Mouse (Mus musculus) embryonic facial prominence, embryonic 14.5 days (tissue): ENCODE data around the gene Angptl8. TPM values are rescaled to one million over a fixed set of nuclear protein-coding genes. Genes with fewer than 3 reads are reported as not detected.

Experiments used
- ATAC-seq: fragments of 200-750 bp; cut with Nextera tagmentation; 2 replicates; pipeline ENCODE4 v1.8.0; 2017; ENCODE audit warnings: low read depth, moderate number of reproducible peaks, moderate TSS enrichment
- DNase-seq: peaks from one replicate; pipeline ENCODE4 v3.0.0-alpha.2; 2015; ENCODE audit warnings: low spot score
- H3K27ac ChIP-seq: fragments of 300-500 bp; sonication (generic); replicated peaks from 2 replicates; pipeline ENCODE4 v1.5.1; 2014; ENCODE audit warnings: low read depth, mild to moderate bottlenecking, low read length, moderate library complexity
- H3K27me3 ChIP-seq: fragments of 300-500 bp; sonication (generic); replicated peaks from 2 replicates; pipeline ENCODE4 v1.6.1; 2014; ENCODE audit warnings: low read length; ENCODE audit not compliant: control insufficient read depth, insufficient read depth
- H3K36me3 ChIP-seq: fragments of 300-500 bp; sonication (generic); 2 replicates; pipeline ENCODE4 v1.6.1; 2014; ENCODE audit warnings: low read length, mixed read lengths; ENCODE audit not compliant: control insufficient read depth, insufficient read depth
- H3K4me1 ChIP-seq: fragments of 300-500 bp; sonication (generic); 2 replicates; pipeline ENCODE4 v1.6.1; 2014; ENCODE audit warnings: antibody characterized with exemption, low read length; ENCODE audit not compliant: control insufficient read depth, insufficient read depth
- H3K4me2 ChIP-seq: fragments of 300-500 bp; sonication (generic); 2 replicates; pipeline ENCODE4 v1.6.1; 2014; ENCODE audit warnings: low read depth, mild to moderate bottlenecking, low read length, moderate library complexity, mixed read lengths
- H3K4me3 ChIP-seq: fragments of 300-500 bp; sonication (generic); 2 replicates; pipeline ENCODE4 v1.5.1; 2014; ENCODE audit warnings: low read depth, mild to moderate bottlenecking, low read length
- H3K9ac ChIP-seq: fragments of 300-500 bp; sonication (generic); 2 replicates; pipeline ENCODE4 v1.6.1; 2014; ENCODE audit warnings: low read depth, mild to moderate bottlenecking, low read length, moderate library complexity, mixed read lengths
- H3K9me3 ChIP-seq: fragments of 300-500 bp; sonication (generic); 2 replicates; pipeline ENCODE4 v1.6.1; 2016; ENCODE audit warnings: low read length; ENCODE audit not compliant: control insufficient read depth
- whole genome bisulfite sequencing: fragments of 180-500 bp; shearing (Covaris S2); extraction: QIAGEN DNeasy Blood & Tissue Kit; methylation state at CpG from one replicate; pipeline ENCODE4 v1.1.7; 2014; 5-methylcytosine and 5-hydroxymethylcytosine counted together
- microRNA-seq: library from miRNA; unstranded; fragments of <30 nt; microRNA quantifications from one replicate; pipeline ENCODE4, GENCODE M21; 2016; ENCODE audit warnings: borderline number of aligned reads
- polyA plus RNA-seq: library from polyadenylated mRNA; unstranded; fragments of >200 nt; fragmentation: Nextera tagmentation; extraction: Ambion mirVana; gene quantifications from 2 replicates; pipeline ENCODE4 v1.2.1, GENCODE M21; 2014

The Angptl8 gene
- polyA plus RNA-seq, 1 experiment from 2014 or later: 0.54 TPM

DNA sequence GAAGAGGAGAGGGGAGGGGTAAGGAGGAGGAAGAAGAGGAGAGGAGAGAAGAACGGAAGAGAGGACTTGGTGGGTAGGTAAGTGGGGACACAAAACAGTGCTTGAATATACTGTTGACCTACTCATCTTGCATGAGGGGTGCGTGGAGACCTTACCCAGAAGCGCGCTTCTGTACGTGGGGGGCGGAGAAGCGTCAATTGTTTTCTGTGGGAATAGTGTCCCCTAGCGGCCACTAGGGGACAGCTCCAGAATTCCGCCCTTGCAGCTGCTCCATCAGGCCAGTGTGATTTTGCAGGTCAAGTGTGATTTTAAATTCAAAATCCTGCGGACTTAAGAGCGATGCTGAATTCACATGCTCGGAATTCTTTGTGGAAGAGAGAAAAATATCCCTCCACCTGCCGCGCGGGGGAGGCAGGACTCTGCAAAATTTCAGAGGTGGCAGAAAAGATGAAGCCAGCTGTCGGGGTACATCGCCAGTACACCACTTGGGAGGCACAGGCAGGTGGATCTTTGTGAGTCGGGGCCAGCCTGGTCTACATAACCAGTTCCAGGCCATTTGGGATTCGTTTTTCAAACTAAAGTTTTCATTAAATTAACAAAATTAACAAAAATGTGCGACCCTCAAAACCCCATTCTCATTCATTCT, 35.7 kb downstream of the Angptl8 start:
- Histone ChIP-seq H3K9ac (no peak overlapping the region), H3K27me3 (no peaks in the 10 kb centered on the region), H3K27ac (no peak overlapping the region), H3K36me3 (no peaks in the 10 kb centered on the region), H3K4me1 (no peaks in the 10 kb centered on the region), H3K9me3 (no peaks in the 10 kb centered on the region), H3K4me2 (peak overlapping the region; percentile 41), H3K4me3 (peak overlapping the region; percentile 5; the same call in 1 of the 2 replicates)
- ATAC-seq: peak; percentile 60; the same call in 1 of the 2 replicates
- peak; percentile 56 for DNase-seq
- 14% methylated on average over 20 of the region's 20 CpGs for WGBS

DNA sequence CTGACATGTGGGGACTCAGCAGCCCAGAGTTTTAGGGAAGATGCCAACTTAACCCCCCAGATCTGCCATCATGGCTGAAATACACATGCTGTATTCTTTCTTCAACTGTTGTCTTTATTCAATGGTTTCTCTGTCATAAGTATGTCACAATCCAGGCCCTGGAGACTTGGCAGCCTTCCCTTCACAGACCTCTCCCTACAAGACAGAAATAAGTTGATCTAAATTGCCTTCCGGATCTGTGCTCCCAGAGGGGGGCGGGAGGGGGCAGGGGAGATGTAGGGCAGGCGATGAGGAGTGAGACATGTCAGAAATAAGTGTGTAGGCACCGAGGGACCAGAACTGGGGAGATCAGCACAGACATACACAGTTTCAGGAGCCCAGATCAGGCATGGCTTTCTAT, 36.9 kb downstream of the Angptl8 start:
- DNase-seq (no peak), ATAC-seq (no peak)
- WGBS: 52% methylated on average over 4 of the region's 4 CpGs
- Histone ChIP-seq H3K27ac (no peak overlapping the region), H3K9ac (no peak overlapping the region), H3K4me1 (no peaks in the 10 kb centered on the region), H3K4me3 (no peak overlapping the region), H3K9me3 (no peaks in the 10 kb centered on the region), H3K4me2 (no peak overlapping the region), H3K27me3 (no peaks in the 10 kb centered on the region), H3K36me3 (no peaks in the 10 kb centered on the region)

DNA sequence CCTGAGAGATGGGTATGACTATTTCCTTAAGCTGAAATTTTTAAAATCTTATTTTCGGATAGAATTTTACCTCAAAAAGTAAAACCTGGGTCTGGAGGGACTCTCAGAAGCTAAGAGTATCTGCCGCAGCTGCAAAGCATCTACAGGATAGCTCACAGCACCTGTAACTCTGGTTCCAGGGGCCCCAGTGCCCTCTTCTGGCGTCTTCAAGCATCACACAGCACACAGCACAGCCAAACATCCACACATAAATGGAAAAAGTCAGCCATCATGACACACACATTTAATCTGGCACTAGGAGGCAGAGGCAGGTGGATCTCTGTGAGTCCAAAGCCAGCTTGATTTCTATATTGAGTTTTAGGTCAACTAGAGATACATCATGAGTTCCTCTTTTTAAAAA, 41.3 kb downstream of the Angptl8 start:
- no peaks in the 10 kb centered on the region for H3K4me1 ChIP-seq
- ATAC-seq (no peak), DNase-seq (no peak)
- no peak overlapping the region for H3K27ac ChIP-seq
- WGBS: 62% methylated on average over 3 of the region's 3 CpGs
- H3K4me2 ChIP-seq: no peak overlapping the region
- H3K9me3 ChIP-seq: no peaks in the 10 kb centered on the region
- H3K36me3 ChIP-seq: no peaks in the 10 kb centered on the region
- no peak overlapping the region for H3K9ac ChIP-seq
- H3K4me3 ChIP-seq: no peak overlapping the region
- no peaks in the 10 kb centered on the region for H3K27me3 ChIP-seq

Small RNAs within 50 kb of the gene (microRNA-seq; reads per million reads assigned to microRNA genes)
- 7.3 reads per million, percentile 26 among the genes with 10 or more reads in this experiment for gene Mir7083

Other genes with a start within 250 kb of the Angptl8 start
- gene Timm29, start 242.8 kb upstream of the Angptl8 start, polyA plus RNA-seq: 41.5 and 42.3 TPM in 2 replicates
- 16.0 and 18.2 TPM in 2 replicates for gene Yipf2, start 242.7 kb upstream of the Angptl8 start, polyA plus RNA-seq
- 70.9 and 82.0 TPM in 2 replicates for gene Smarca4, start 219.3 kb upstream of the Angptl8 start, polyA plus RNA-seq
- 13.9 and 14.1 TPM in 2 replicates for gene Ldlr, start 112.0 kb upstream of the Angptl8 start, polyA plus RNA-seq
- 70.4 and 81.9 TPM in 2 replicates for gene Spc24, start 75.2 kb upstream of the Angptl8 start, polyA plus RNA-seq
- gene Kank2, start 36.8 kb upstream of the Angptl8 start, polyA plus RNA-seq: 10.7 and 12.1 TPM in 2 replicates
- 28.3 and 30.2 TPM in 2 replicates for gene Dock6, start 17.1 kb downstream of the Angptl8 start, polyA plus RNA-seq
- gene Rab3d, start 82.7 kb downstream of the Angptl8 start, polyA plus RNA-seq: 21.6 and 25.3 TPM in 2 replicates
- gene Ccdc159, start 92.0 kb downstream of the Angptl8 start, polyA plus RNA-seq: 2.8 and 3.0 TPM in 2 replicates
- gene Tmem205, start 92.0 kb downstream of the Angptl8 start, polyA plus RNA-seq: 53.3 and 53.7 TPM in 2 replicates
- gene Plppr2, start 101.5 kb downstream of the Angptl8 start, polyA plus RNA-seq: 10.5 and 14.4 TPM in 2 replicates
- 9.5 and 10.1 TPM in 2 replicates for gene Swsap1, start 120.2 kb downstream of the Angptl8 start, polyA plus RNA-seq
- gene Epor, start 128.0 kb downstream of the Angptl8 start, polyA plus RNA-seq: 4.4 and 4.7 TPM in 2 replicates
- gene Rgl3, start 153.9 kb downstream of the Angptl8 start, polyA plus RNA-seq: 1.3 and 1.7 TPM in 2 replicates
- 2.3 and 4.8 TPM in 2 replicates for gene Ccdc151, start 167.1 kb downstream of the Angptl8 start, polyA plus RNA-seq
- 86.6 and 95.2 TPM in 2 replicates for gene Prkcsh, start 167.3 kb downstream of the Angptl8 start, polyA plus RNA-seq
- 4.6 and 5.1 TPM in 2 replicates for gene Elavl3, start 216.5 kb downstream of the Angptl8 start, polyA plus RNA-seq
- gene Gm49318, start 235.7 kb downstream of the Angptl8 start, polyA plus RNA-seq: not detected in 2 replicates
- 6.5 and 9.2 TPM in 2 replicates for gene Zfp653, start 235.9 kb downstream of the Angptl8 start, polyA plus RNA-seq
- gene Ecsit, start 249.9 kb downstream of the Angptl8 start, polyA plus RNA-seq: 30.0 and 33.3 TPM in 2 replicates